In the genomic region with DNA sequence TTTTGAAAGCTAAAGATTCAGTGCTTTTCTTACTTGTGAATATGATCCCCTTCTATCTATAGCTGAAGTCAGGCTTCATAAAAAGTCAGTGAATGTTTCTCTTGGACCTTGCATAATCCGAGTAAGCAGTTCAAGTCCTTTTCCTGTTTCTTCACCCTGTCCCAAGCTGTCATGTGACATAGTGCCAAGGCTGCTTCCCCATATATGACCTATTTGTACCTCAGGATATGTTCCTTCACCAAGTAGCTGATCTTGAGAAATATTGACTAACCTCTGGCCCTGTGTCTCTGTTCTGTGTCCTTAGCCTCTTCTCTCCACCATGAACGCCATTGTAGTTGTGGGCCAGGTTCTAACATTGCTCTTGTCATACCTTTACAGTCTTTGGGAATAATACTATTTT, we compare ENCODE assay signal across 24 mouse cellular contexts. TPM values are rescaled to one million over a fixed set of nuclear protein-coding genes. Genes with fewer than 3 reads are reported as not detected.
DNase-seq lines count a peak whose midpoint lies in the region; ATAC-seq and TF ChIP-seq lines count a peak whose summit lies in the region.
"Had no signal": no experiment of that assay in that cellular context is flagged by ENCODE, and none has a peak within 500 bp of the region (broad histone marks: within the 10 kb centered on the region; RNA-seq: fewer than 3 reads in every experiment).

No protein-coding gene starts in this region.

- WGBS in intestine, postnatal 0 days = 54% methylated on average over 2 of the region's 2 CpGs
- 77% methylated on average over 2 of the region's 2 CpGs for WGBS in intestine, embryonic 16.5 days

- peaks cover 8% of the 10 kb centered on the region for H3K36me3 ChIP-seq in intestine, postnatal 0 days (ENCODE audit: control insufficient read depth, insufficient read depth)
- 0 out of 2 replicates have a peak, but pooled peaks cover 3% of the 10 kb centered on the region for H3K36me3 ChIP-seq in intestine, embryonic 16.5 days (ENCODE audit: control insufficient read depth, insufficient read depth, low read length)

- TF ChIP-seq CTCF in intestine, postnatal 0 days (IDR thresholded peaks at IDR 0.05; ENCODE audit: low read depth) = no peak

- no peaks in the 10 kb centered on the region for H3K9me3 ChIP-seq in intestine, postnatal 0 days (ENCODE audit: control insufficient read depth)
- H3K9me3 ChIP-seq in intestine, embryonic 16.5 days (ENCODE audit: control insufficient read depth, low read length) = no peaks in the 10 kb centered on the region

- DNase-seq in adipocyte (ENCODE audit: low spot score) = peak; percentile 41
- DNase-seq in ovary, postnatal 14 days (ENCODE audit: low spot score) = no peak
- DNase-seq in layer of hippocampus, adult 8-10 months (ENCODE audit: low spot score in 2 of 2) = no peak
- DNase-seq: adrenal gland, adult 8-10 months; cerebellum, postnatal 10 days; heart, postnatal 10 days; kidney, adult 2 months; kidney, postnatal 4 days; right cerebral cortex, adult 18-20 months; spleen, adult 18-20 months; thymus, postnatal 36 days had no signal

- ATAC-seq in intestine, postnatal 0 days = peak; percentile 42; the same call in 1 of the 2 replicates
- ATAC-seq in intestine, embryonic 16.5 days = no peak
- peak; percentile 94 for ATAC-seq in granulocyte monocyte progenitor cell, adult 5-6 weeks (replicated peaks; ENCODE audit: poor library complexity, severe bottlenecking)
- ATAC-seq in megakaryocyte-erythroid progenitor cell, adult 5-6 weeks (replicated peaks; ENCODE audit: low FRiP score, low TSS enrichment, poor library complexity, severe bottlenecking) = 0 out of 2 replicates have a peak, but pooled peaks have one; percentile 22
- ATAC-seq: hindbrain, embryonic 16.5 days had no signal

- no peak overlapping the region for H3K4me2 ChIP-seq in intestine, postnatal 0 days (replicated peaks; ENCODE audit: low read depth)
- H3K4me2 ChIP-seq in intestine, embryonic 16.5 days (ENCODE audit: low read depth, low read length) = no peak overlapping the region
- H3K4me2 ChIP-seq: midbrain, embryonic 11.5 days had no signal

- H3K27me3 ChIP-seq in intestine, postnatal 0 days (replicated peaks; ENCODE audit: control insufficient read depth, insufficient read depth, low read length) = no peaks in the 10 kb centered on the region
- no peaks in the 10 kb centered on the region for H3K27me3 ChIP-seq in intestine, embryonic 16.5 days (replicated peaks; ENCODE audit: control insufficient read depth, insufficient read depth, low read length)

- no peak overlapping the region for H3K27ac ChIP-seq in intestine, postnatal 0 days (ENCODE audit: low read depth, low read length)
- H3K27ac ChIP-seq in intestine, embryonic 16.5 days (ENCODE audit: low read length) = no peak overlapping the region
- H3K27ac ChIP-seq: liver, embryonic 14.5 days had no signal

- no peak overlapping the region for H3K9ac ChIP-seq in intestine, postnatal 0 days (ENCODE audit: low read depth, low read length)
- no peak overlapping the region for H3K9ac ChIP-seq in intestine, embryonic 16.5 days (ENCODE audit: low read depth, low read length)
- H3K9ac ChIP-seq: liver, embryonic 14.5 days had no signal

- H3K4me1 ChIP-seq in intestine, postnatal 0 days (replicated peaks; ENCODE audit: control insufficient read depth, insufficient read depth, low read length) = no peaks in the 10 kb centered on the region
- H3K4me1 ChIP-seq in intestine, embryonic 16.5 days (ENCODE audit: control insufficient read depth, insufficient read depth, low read length) = 0 out of 2 replicates have a peak, but pooled peaks cover 4% of the 10 kb centered on the region

- no peak overlapping the region for H3K4me3 ChIP-seq in intestine, postnatal 0 days (ENCODE audit: low read depth, low read length)
- no peak overlapping the region for H3K4me3 ChIP-seq in intestine, embryonic 16.5 days (ENCODE audit: low read length)
- H3K4me3 ChIP-seq: erythroblast, embryonic 14.5 days; myocyte had no signal

RNA-seq across cellular contexts. Expression of a gene that starts 16.1 kb away (rescaled TPM):
- 60.4 and 62.9 TPM in 2 replicates for polyA plus RNA-seq in intestine, postnatal 0 days (2015; fragmentation: Nextera tagmentation; extraction: Ambion mirVana)
- polyA plus RNA-seq in intestine, embryonic 16.5 days (2015; fragmentation: Nextera tagmentation; extraction: Ambion mirVana) = 73.5 and 74.1 TPM in 2 replicates
- total RNA-seq in granulocyte monocyte progenitor cell, adult 5-6 weeks (2014; fragmentation: Nextera tagmentation) = 43.8 and 47.1 TPM in 2 replicates
- 46.4 and 54.5 TPM in 2 replicates for total RNA-seq in granulocyte monocyte progenitor cell, adult 5-6 weeks (2017)
- total RNA-seq in megakaryocyte-erythroid progenitor cell, adult 5-6 weeks (2014; fragmentation: Nextera tagmentation) = 38.6 and 48.6 TPM in 2 replicates
- total RNA-seq in megakaryocyte-erythroid progenitor cell, adult 5-6 weeks (2017) = 34.9 and 38.1 TPM in 2 replicates
- 100 to 1,000 TPM; 243 to 289 (median 265) TPM for total RNA-seq in layer of hippocampus, adult 8-10 months (2022)

RNA-seq across cellular contexts. Expression of a gene that starts 39.5 kb away (rescaled TPM):
- 83.7 and 88.2 TPM in 2 replicates for polyA plus RNA-seq in intestine, postnatal 0 days (2015; fragmentation: Nextera tagmentation; extraction: Ambion mirVana)
- polyA plus RNA-seq in intestine, embryonic 16.5 days (2015; fragmentation: Nextera tagmentation; extraction: Ambion mirVana) = 122 and 134 TPM in 2 replicates
- 43.1 and 60.9 TPM in 2 replicates for total RNA-seq in granulocyte monocyte progenitor cell, adult 5-6 weeks (2014; fragmentation: Nextera tagmentation)
- 115 and 129 TPM in 2 replicates for total RNA-seq in granulocyte monocyte progenitor cell, adult 5-6 weeks (2017)
- total RNA-seq in megakaryocyte-erythroid progenitor cell, adult 5-6 weeks (2014; fragmentation: Nextera tagmentation) = 65.2 and 70.9 TPM in 2 replicates
- total RNA-seq in megakaryocyte-erythroid progenitor cell, adult 5-6 weeks (2017) = 106 and 151 TPM in 2 replicates
- 10 to 100 TPM; 66.3 to 83.4 (median 80.6) TPM for total RNA-seq in layer of hippocampus, adult 8-10 months (2022)

RNA-seq across cellular contexts. Expression of a gene that starts 43.4 kb away (rescaled TPM):
- 0.07 TPM in 1 of 2 replicates, not detected in the other for polyA plus RNA-seq in intestine, postnatal 0 days (2015; fragmentation: Nextera tagmentation; extraction: Ambion mirVana)
- polyA plus RNA-seq in intestine, embryonic 16.5 days (2015; fragmentation: Nextera tagmentation; extraction: Ambion mirVana) = 0.07 and 0.10 TPM in 2 replicates
- total RNA-seq in granulocyte monocyte progenitor cell, adult 5-6 weeks (2014; fragmentation: Nextera tagmentation) = not detected in 2 replicates
- total RNA-seq in granulocyte monocyte progenitor cell, adult 5-6 weeks (2017) = not detected in 2 replicates
- total RNA-seq in megakaryocyte-erythroid progenitor cell, adult 5-6 weeks (2014; fragmentation: Nextera tagmentation) = not detected in 2 replicates
- total RNA-seq in megakaryocyte-erythroid progenitor cell, adult 5-6 weeks (2017) = not detected in 2 replicates
- total RNA-seq in layer of hippocampus, adult 8-10 months (2022) = not detected
- total RNA-seq: adrenal gland, adult 8-10 months; gastrocnemius, postnatal 4 days; heart, postnatal 10 days; layer of hippocampus, postnatal 25 days; left cerebral cortex, postnatal 25 days had no signal
- polyA plus RNA-seq: C2C12; erythroblast, embryonic 14.5 days; kidney, adult 2 months had no signal

RNA-seq across cellular contexts. Expression of a gene that starts 48.3 kb away (rescaled TPM):
- 49.4 and 60.2 TPM in 2 replicates for polyA plus RNA-seq in intestine, postnatal 0 days (2015; fragmentation: Nextera tagmentation; extraction: Ambion mirVana)
- polyA plus RNA-seq in intestine, embryonic 16.5 days (2015; fragmentation: Nextera tagmentation; extraction: Ambion mirVana) = 75.0 and 78.0 TPM in 2 replicates
- total RNA-seq in granulocyte monocyte progenitor cell, adult 5-6 weeks (2014; fragmentation: Nextera tagmentation) = 118 and 128 TPM in 2 replicates
- total RNA-seq in granulocyte monocyte progenitor cell, adult 5-6 weeks (2017) = 41.5 and 54.1 TPM in 2 replicates
- 102 and 114 TPM in 2 replicates for total RNA-seq in megakaryocyte-erythroid progenitor cell, adult 5-6 weeks (2014; fragmentation: Nextera tagmentation)
- 42.3 and 65.4 TPM in 2 replicates for total RNA-seq in megakaryocyte-erythroid progenitor cell, adult 5-6 weeks (2017)
- 10 to 100 TPM; 69.9 to 90.4 (median 73.4) TPM for total RNA-seq in layer of hippocampus, adult 8-10 months (2022)

RNA-seq across cellular contexts. Expression of a gene that starts 55.3 kb away (rescaled TPM):
- polyA plus RNA-seq in intestine, postnatal 0 days (2015; fragmentation: Nextera tagmentation; extraction: Ambion mirVana) = 30.6 and 33.9 TPM in 2 replicates
- polyA plus RNA-seq in intestine, embryonic 16.5 days (2015; fragmentation: Nextera tagmentation; extraction: Ambion mirVana) = 52.2 and 52.7 TPM in 2 replicates
- 30.8 and 35.2 TPM in 2 replicates for total RNA-seq in granulocyte monocyte progenitor cell, adult 5-6 weeks (2014; fragmentation: Nextera tagmentation)
- total RNA-seq in granulocyte monocyte progenitor cell, adult 5-6 weeks (2017) = 68.8 and 71.6 TPM in 2 replicates
- total RNA-seq in megakaryocyte-erythroid progenitor cell, adult 5-6 weeks (2014; fragmentation: Nextera tagmentation) = 31.2 and 40.7 TPM in 2 replicates
- 95.2 and 125 TPM in 2 replicates for total RNA-seq in megakaryocyte-erythroid progenitor cell, adult 5-6 weeks (2017)
- 10 to 100 TPM; 59.5 to 63.3 (median 59.8) TPM for total RNA-seq in layer of hippocampus, adult 8-10 months (2022)

Comparison
In these comparisons a context has a peak if more than half of its experiments do, and no peak if none do; other contexts are left out.
1. RNA of a gene that starts 16.1 kb away (total RNA-seq): 243 to 289 TPM in layer of hippocampus, adult 8-10 months; 43.8 to 54.5 TPM in granulocyte monocyte progenitor cell, adult 5-6 weeks and 34.9 to 48.6 TPM in megakaryocyte-erythroid progenitor cell, adult 5-6 weeks; every median in the first group is over 4 times any median in the second.